Mouse (Mus musculus) stomach, adult 2 months (tissue): ENCODE measurements around the gene Gm10762. TPM values are rescaled to one million over a fixed set of nuclear protein-coding genes. Genes with fewer than 3 reads are reported as not detected.

Experiments used
- polyA plus RNA-seq: library from polyadenylated mRNA; depleted of rRNA; stranded (reverse); fragments of >200 nt; gene quantifications from 2 replicates; pipeline ENCODE4 v1.2.3, GENCODE M21; 2012; rRNA removed

The Gm10762 gene
- polyA plus RNA-seq: 1.2 and 1.3 TPM in 2 replicates

GRCm38 (mm10) chr2:128967661-128968441, at the start of gene Gm10762:
TSS of gene Gm10762 (minus strand) at chr2:128967725.

GRCm38 (mm10) chr2:128966641-128967580, 614 bp downstream of the Gm10762 start, which contains the start of gene Zc3h6:
TSS of gene Zc3h6 (plus strand) at chr2:128967402.

GRCm38 (mm10) chr2:128943538-128944528, 23.7 kb downstream of the Gm10762 start, which contains the start of gene Zc3h8:
TSS of gene Zc3h8 (minus strand) at chr2:128944077.

Other genes starting within 250 kb of the Gm10762 start
- gene Tmem87b, start 149.6 kb downstream of the Gm10762 start, polyA plus RNA-seq: 3.2 and 4.3 TPM in 2 replicates
- gene Fbln7, start 104.7 kb downstream of the Gm10762 start, polyA plus RNA-seq: 2.7 and 3.1 TPM in 2 replicates
- gene Zc3h8, start 23.6 kb downstream of the Gm10762 start, polyA plus RNA-seq: 0.13 and 0.32 TPM in 2 replicates
- 0.42 and 0.48 TPM in 2 replicates for gene Zc3h6, start 323 bp downstream of the Gm10762 start, polyA plus RNA-seq
- gene Vinac1, start 80.4 kb upstream of the Gm10762 start, polyA plus RNA-seq: 0.02 and 0.09 TPM in 2 replicates
- 2.6 and 2.7 TPM in 2 replicates for gene Ttl, start 98.2 kb upstream of the Gm10762 start, polyA plus RNA-seq
- 6.3 and 7.6 TPM in 2 replicates for gene Polr1b, start 133.3 kb upstream of the Gm10762 start, polyA plus RNA-seq
- gene Chchd5, start 162.0 kb upstream of the Gm10762 start, polyA plus RNA-seq: 22.7 and 27.6 TPM in 2 replicates
- 2.8 and 3.0 TPM in 2 replicates for gene Slc20a1, start 231.0 kb upstream of the Gm10762 start, polyA plus RNA-seq